Mouse (Mus musculus) ES-E14 (cell line): ENCODE results near the gene Utrn.

Source experiments
- CHD2 ChIP-seq: IDR thresholded peaks from 2 replicates; pipeline ENCODE4 v1.6.1; 2014; ENCODE audit warnings: mild to moderate bottlenecking, low read depth, low read length, inconsistent platforms
- MAFK ChIP-seq: IDR thresholded peaks from 2 replicates; pipeline ENCODE4 v1.6.1; 2014; ENCODE audit warnings: mild to moderate bottlenecking, low read depth, low read length, inconsistent platforms; ENCODE audit not compliant: insufficient read depth
- ZNF384 ChIP-seq: IDR thresholded peaks from 2 replicates; pipeline ENCODE4 v1.6.1; 2012; ENCODE audit warnings: low read depth, low read length, inconsistent platforms

GRCm38 (mm10) chr10:12716657-12717327, 152.4 kb downstream of the Utrn start:
- no peak for TF ChIP-seq ZNF384
- TF ChIP-seq MAFK = no peak
- TF ChIP-seq CHD2 = no peak
